Mouse (Mus musculus) activated CD4-positive, CD25-positive, alpha-beta regulatory T cell, adult 4 months (primary cell): ENCODE measurements around the gene Jade3. TPM values are rescaled to one million over a fixed set of nuclear protein-coding genes. Genes with fewer than 3 reads are reported as not detected.
"Not testable (repeated sequence)": the region's sequence is repeated elsewhere in the genome, so short reads cannot be mapped to it uniquely, and the experiment has no call there.

Source experiments
- ATAC-seq: one replicate; pipeline ENCODE4 v1.8.0; 2017
- polyA plus RNA-seq, 2 experiments: library from polyadenylated mRNA; unstranded; fragments of 100-300 nt; shearing (Covaris generic); gene quantifications; one replicate each; pipeline ENCODE4 v1.2.1; 2017

The Jade3 gene
- polyA plus RNA-seq: 1 to 10 TPM in 1 of 2 experiments, under 1 TPM in 1; 0.97 to 1.9 TPM

- ATAC-seq: peak; percentile 77
Measured at GRCm38 (mm10) chrX:20425140-20425838, at the start of gene Jade3. Gene Jade3, plus strand, starts transcription at chrX:20425688.

GRCm38 (mm10) chrX:20379347-20380014, 46.0 kb upstream of the Jade3 start:
- ATAC-seq: no peak

GRCm38 (mm10) chrX:20382260-20382659, 43.2 kb upstream of the Jade3 start:
- no peak for ATAC-seq

- no peak for ATAC-seq
Measured at GRCm38 (mm10) chrX:20387006-20387405, 38.5 kb upstream of the Jade3 start.

- not testable (repeated sequence) for ATAC-seq
Measured at GRCm38 (mm10) chrX:20391964-20392363, 33.5 kb upstream of the Jade3 start.

- ATAC-seq: no peak
Measured at GRCm38 (mm10) chrX:20392942-20393341, 32.5 kb upstream of the Jade3 start.

- no peak for ATAC-seq
Measured at GRCm38 (mm10) chrX:20404068-20404467, 21.4 kb upstream of the Jade3 start.

GRCm38 (mm10) chrX:20406909-20407308, 18.6 kb upstream of the Jade3 start:
- ATAC-seq: no peak

GRCm38 (mm10) chrX:20407676-20408075, 17.8 kb upstream of the Jade3 start:
- ATAC-seq: no peak

GRCm38 (mm10) chrX:20411382-20411781, 14.1 kb upstream of the Jade3 start:
- no peak for ATAC-seq

GRCm38 (mm10) chrX:20412221-20412620, 13.3 kb upstream of the Jade3 start:
- no peak for ATAC-seq

GRCm38 (mm10) chrX:20414885-20415622, 10.4 kb upstream of the Jade3 start:
- no peak for ATAC-seq

- ATAC-seq: no peak
Measured at GRCm38 (mm10) chrX:20418461-20418860, 7.0 kb upstream of the Jade3 start.

GRCm38 (mm10) chrX:20419536-20419935, 6.0 kb upstream of the Jade3 start:
- ATAC-seq: no peak

GRCm38 (mm10) chrX:20425839-20426449, 456 bp downstream of the Jade3 start:
- no peak for ATAC-seq

GRCm38 (mm10) chrX:20483213-20483612, 57.7 kb downstream of the Jade3 start:
- no peak for ATAC-seq

GRCm38 (mm10) chrX:20497682-20498081, 72.2 kb downstream of the Jade3 start:
- no peak for ATAC-seq

- ATAC-seq: no peak
Measured at GRCm38 (mm10) chrX:20520290-20520939, 94.9 kb downstream of the Jade3 start.

GRCm38 (mm10) chrX:20521578-20521977, 96.1 kb downstream of the Jade3 start:
- no peak for ATAC-seq

- ATAC-seq: no peak
Measured at GRCm38 (mm10) chrX:20532621-20533020, 107.1 kb downstream of the Jade3 start.

GRCm38 (mm10) chrX:20543867-20544266, 118.4 kb downstream of the Jade3 start:
- no peak for ATAC-seq

- ATAC-seq: no peak
Measured at GRCm38 (mm10) chrX:20547609-20548008, 122.1 kb downstream of the Jade3 start.
